ENCODE assay signal across 8 mouse cellular contexts in genomic region chr7:12874301-12874700, GRCm38 (mm10). TPM values are rescaled to one million over a fixed set of nuclear protein-coding genes. Genes with fewer than 3 reads are reported as not detected.
DNase-seq lines count a peak whose midpoint lies in the region; ATAC-seq and TF ChIP-seq lines count a peak whose summit lies in the region.

No protein-coding gene starts in this region.

- H3K27ac ChIP-seq in layer of hippocampus, adult 2 months, result no peak overlapping the region

- peak; percentile 74 for TF ChIP-seq CTCF in layer of hippocampus, adult 2 months (conservative IDR thresholded peaks at IDR 0.05)

- H3K4me3 ChIP-seq in layer of hippocampus, adult 2 months, result no peak overlapping the region

- ATAC-seq in erythroblast, adult 5-6 weeks (replicated peaks; ENCODE audit: low FRiP score, poor library complexity, severe bottlenecking), result no peak

- DNase-seq in adrenal gland, postnatal 14 days, result peak; percentile 29
- no peak for DNase-seq in adrenal gland, postnatal 25 days
- DNase-seq in layer of hippocampus, adult 2 months (ENCODE audit: low spot score in 2 of 2), result no peak
- DNase-seq in layer of hippocampus, adult 9-11 months, result no peak
- peak; percentile 27 for DNase-seq in MN1 (ENCODE audit: low spot score)
- DNase-seq in lung, postnatal 25 days (ENCODE audit: low spot score), result peak; percentile 48
- DNase-seq in heart, adult 9 months (ENCODE audit: low spot score in 2 of 2), result no peak

RNA-seq across cellular contexts. Expression of gene Zfp128, which starts 6.7 kb away (rescaled TPM):
- 3.7 and 4.7 TPM in 2 replicates for total RNA-seq in adrenal gland, postnatal 14 days (2021)
- 3.6 and 3.7 TPM in 2 replicates for total RNA-seq in adrenal gland, postnatal 25 days (2021)
- 1 to 10 TPM; 6.7 to 6.8 TPM for total RNA-seq in layer of hippocampus, adult 2 months (2021)
- total RNA-seq in erythroblast, adult 5-6 weeks (2015; ENCODE audit: low replicate concordance), result 0.38 and 0.63 TPM in 2 replicates
- total RNA-seq in erythroblast, adult 5-6 weeks (2017; ENCODE audit: low replicate concordance), result 0.28 and 0.68 TPM in 2 replicates

RNA-seq across cellular contexts. Expression of gene Zscan22, which starts 23.3 kb away (rescaled TPM):
- 11.0 and 12.5 TPM in 2 replicates for total RNA-seq in adrenal gland, postnatal 14 days (2021)
- 13.6 and 17.5 TPM in 2 replicates for total RNA-seq in adrenal gland, postnatal 25 days (2021)
- total RNA-seq in layer of hippocampus, adult 2 months (2021), result 10 to 100 TPM; 13.9 to 17.7 TPM
- total RNA-seq in erythroblast, adult 5-6 weeks (2015; ENCODE audit: low replicate concordance), result 5.4 and 6.9 TPM in 2 replicates
- total RNA-seq in erythroblast, adult 5-6 weeks (2017; ENCODE audit: low replicate concordance), result 1.0 and 1.1 TPM in 2 replicates

RNA-seq across cellular contexts. Expression of gene Zfp110, which starts 39.7 kb away (rescaled TPM):
- total RNA-seq in adrenal gland, postnatal 14 days (2021), result 22.8 and 23.2 TPM in 2 replicates
- total RNA-seq in adrenal gland, postnatal 25 days (2021), result 23.1 and 27.2 TPM in 2 replicates
- total RNA-seq in layer of hippocampus, adult 2 months (2021), result 10 to 100 TPM; 14.5 to 15.8 TPM
- 5.8 and 6.1 TPM in 2 replicates for total RNA-seq in erythroblast, adult 5-6 weeks (2015; ENCODE audit: low replicate concordance)
- total RNA-seq in erythroblast, adult 5-6 weeks (2017; ENCODE audit: low replicate concordance), result 6.4 and 11.2 TPM in 2 replicates

RNA-seq across cellular contexts. Expression of gene Rps5, which starts 47.8 kb away (rescaled TPM):
- 842 and 996 TPM in 2 replicates for total RNA-seq in adrenal gland, postnatal 14 days (2021)
- 829 and 881 TPM in 2 replicates for total RNA-seq in adrenal gland, postnatal 25 days (2021)
- total RNA-seq in layer of hippocampus, adult 2 months (2021), result 100 to 1,000 TPM; 401 to 427 TPM
- 474 and 662 TPM in 2 replicates for total RNA-seq in erythroblast, adult 5-6 weeks (2015; ENCODE audit: low replicate concordance)
- total RNA-seq in erythroblast, adult 5-6 weeks (2017; ENCODE audit: low replicate concordance), result 156 and 203 TPM in 2 replicates

RNA-seq across cellular contexts. Expression of gene Rnf225, which starts 52.9 kb away (rescaled TPM):
- total RNA-seq in adrenal gland, postnatal 14 days (2021), result 0.41 and 0.52 TPM in 2 replicates
- 0.18 and 0.29 TPM in 2 replicates for total RNA-seq in adrenal gland, postnatal 25 days (2021)
- 1 to 10 TPM in 1 of 2 experiments, under 1 TPM in 1; 0.64 to 1.2 TPM for total RNA-seq in layer of hippocampus, adult 2 months (2021)
- total RNA-seq in erythroblast, adult 5-6 weeks (2015; ENCODE audit: low replicate concordance), result not detected in 2 replicates
- not detected in 2 replicates for total RNA-seq in erythroblast, adult 5-6 weeks (2017; ENCODE audit: low replicate concordance)

Comparison
In these comparisons a context has a peak if more than half of its experiments do, and no peak if none do; other contexts are left out.
1. DNase-seq: peak in adrenal gland, postnatal 14 days (single experiment), MN1 (single experiment) and lung, postnatal 25 days (single experiment); none in adrenal gland, postnatal 25 days (single experiment), layer of hippocampus, adult 2 months (0 of 2), layer of hippocampus, adult 9-11 months (single experiment) and heart, adult 9 months (0 of 2).